Mouse (Mus musculus) thymus, postnatal 14 days (tissue): ENCODE measurements around the gene Esrrg.

Experiments
- DNase-seq: peaks from one replicate; pipeline ENCODE4 v3.0.0; 2021

Esrrg gene

GRCm38 (mm10) chr1:187608261-187608921, at the start of gene Esrrg:
Esrrg (plus strand) TSS chr1:187608791.
- no peak for DNase-seq

GRCm38 (mm10) chr1:187583982-187584381, 24.6 kb upstream of the Esrrg start:
- DNase-seq = no peak

GRCm38 (mm10) chr1:187586541-187587075, 22.0 kb upstream of the Esrrg start:
- DNase-seq = no peak

- DNase-seq = no peak
Observed at GRCm38 (mm10) chr1:187602942-187603341, 5.6 kb upstream of the Esrrg start.

- no peak for DNase-seq
Observed at GRCm38 (mm10) chr1:187604063-187604484, 4.5 kb upstream of the Esrrg start.

- no peak for DNase-seq
Observed at GRCm38 (mm10) chr1:187604691-187605310, 3.8 kb upstream of the Esrrg start.

- DNase-seq = no peak
Observed at GRCm38 (mm10) chr1:187605391-187606270, 3.0 kb upstream of the Esrrg start.

GRCm38 (mm10) chr1:187606271-187607040, 2.1 kb upstream of the Esrrg start:
- DNase-seq = no peak

GRCm38 (mm10) chr1:187607065-187608047, 1.2 kb upstream of the Esrrg start:
- no peak for DNase-seq

GRCm38 (mm10) chr1:187609021-187609852, 646 bp downstream of the Esrrg start:
- no peak for DNase-seq

- no peak for DNase-seq
Observed at GRCm38 (mm10) chr1:187609853-187610230, 1.3 kb downstream of the Esrrg start.

GRCm38 (mm10) chr1:187610336-187610948, 1.9 kb downstream of the Esrrg start:
- no peak for DNase-seq

GRCm38 (mm10) chr1:187611925-187612324, 3.3 kb downstream of the Esrrg start:
- no peak for DNase-seq

- no peak for DNase-seq
Observed at GRCm38 (mm10) chr1:187613277-187613676, 4.7 kb downstream of the Esrrg start.

GRCm38 (mm10) chr1:187623981-187624380, 15.4 kb downstream of the Esrrg start:
- DNase-seq = no peak

GRCm38 (mm10) chr1:187630361-187630760, 21.8 kb downstream of the Esrrg start:
- DNase-seq = no peak

- DNase-seq = no peak
Observed at GRCm38 (mm10) chr1:187631486-187631885, 22.9 kb downstream of the Esrrg start.

GRCm38 (mm10) chr1:187645258-187645657, 36.7 kb downstream of the Esrrg start:
- DNase-seq = no peak

GRCm38 (mm10) chr1:187648551-187648950, 40.0 kb downstream of the Esrrg start:
- no peak for DNase-seq

GRCm38 (mm10) chr1:187649871-187650270, 41.3 kb downstream of the Esrrg start:
- DNase-seq = no peak
